Mouse (Mus musculus) midbrain, embryonic 10.5 days (tissue): ENCODE results near the gene Ece1. TPM values are rescaled to one million over a fixed set of nuclear protein-coding genes. Genes with fewer than 3 reads are reported as not detected.

Experiments
- DNase-seq: peaks from one replicate; pipeline ENCODE4 v3.0.0-alpha.2; 2017; ENCODE audit warnings: low spot score
- H3K27ac ChIP-seq: fragments of 300-500 bp; sonication (generic); replicated peaks from 2 replicates; pipeline ENCODE4 v1.5.1; 2016; ENCODE audit warnings: mild to moderate bottlenecking
- H3K27me3 ChIP-seq: fragments of 300-500 bp; sonication (generic); 2 replicates; pipeline ENCODE4 v1.6.1; 2016; ENCODE audit warnings: low read depth, mild to moderate bottlenecking; ENCODE audit not compliant: poor library complexity, severe bottlenecking
- H3K36me3 ChIP-seq: fragments of 300-500 bp; sonication (generic); 2 replicates; pipeline ENCODE4 v1.6.1; 2016; ENCODE audit warnings: mild to moderate bottlenecking, moderate library complexity
- H3K4me1 ChIP-seq: fragments of 300-500 bp; sonication (generic); 2 replicates; pipeline ENCODE4 v1.6.1; 2016
- H3K4me3 ChIP-seq: fragments of 300-500 bp; sonication (generic); 2 replicates; pipeline ENCODE4 v1.5.1; 2016; ENCODE audit warnings: mild to moderate bottlenecking, moderate library complexity
- H3K9me3 ChIP-seq: fragments of 300-500 bp; sonication (generic); replicated peaks from 2 replicates; pipeline ENCODE4 v1.6.1; 2016; ENCODE audit warnings: mild to moderate bottlenecking
- WGBS: fragments of 180-500 bp; shearing (Covaris S2); methylation state at CpG from one replicate; pipeline ENCODE4 v1.1.7; 2016; 5-methylcytosine and 5-hydroxymethylcytosine counted together
- polyA plus RNA-seq: library from polyadenylated mRNA; unstranded; fragments of >200 nt; fragmentation: Nextera tagmentation; extraction: Ambion mirVana; gene quantifications from 2 replicates; pipeline ENCODE4 v1.2.1, GENCODE M21; 2016

Ece1 gene
- polyA plus RNA-seq, 1 experiment from 2014 or later, result 31.6 TPM

DNA sequence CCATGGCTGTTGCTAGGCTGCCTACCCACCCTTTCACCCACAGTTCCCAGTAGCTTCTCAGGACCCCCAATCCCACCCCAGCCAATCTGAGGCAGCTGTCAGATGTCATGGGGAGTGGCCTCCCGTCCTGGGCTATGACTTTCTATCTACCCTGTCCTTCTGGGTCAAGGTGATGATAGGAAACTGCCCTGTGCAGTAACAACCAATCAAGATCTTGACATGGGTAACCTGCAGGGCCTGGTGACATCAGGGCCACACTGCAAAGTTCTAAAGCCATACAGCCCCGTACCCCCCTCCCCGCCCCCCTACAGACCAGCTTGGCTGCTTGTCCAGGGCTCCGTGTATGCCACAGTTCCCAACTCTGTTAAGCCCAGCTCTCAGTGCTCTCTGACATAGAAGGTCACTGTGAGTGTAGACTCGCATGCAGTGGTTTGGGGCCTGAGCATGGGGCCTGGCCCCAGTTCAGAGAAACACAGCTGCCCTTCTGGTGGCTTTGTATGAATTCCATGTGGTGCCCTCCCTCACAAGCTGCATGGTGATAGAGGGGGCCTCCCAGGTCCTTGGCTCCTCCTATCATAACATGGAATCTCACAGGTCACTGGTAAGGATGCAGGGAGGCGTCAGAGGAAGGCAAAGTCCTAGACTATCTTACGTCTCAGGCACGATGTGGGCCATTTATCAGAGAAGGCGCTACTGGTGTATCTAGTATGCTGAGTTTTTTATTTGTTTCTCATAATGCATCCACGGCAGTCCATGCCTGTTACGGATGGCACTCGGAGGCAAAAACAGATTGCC lies 65.9 kb downstream of the Ece1 start:
- DNase-seq, result no peak
- peaks cover 27% of the 10 kb centered on the region for H3K36me3 ChIP-seq
- H3K4me3 ChIP-seq, result no peak overlapping the region
- peaks cover 42% of the 10 kb centered on the region for H3K4me1 ChIP-seq
- H3K27ac ChIP-seq, result no peak overlapping the region; the same call in 1 of the 2 replicates
- H3K27me3 ChIP-seq, result no peaks in the 10 kb centered on the region
- H3K9me3 ChIP-seq, result no peaks in the 10 kb centered on the region
- WGBS, result 87% methylated on average over 12 of the region's 12 CpGs

DNA sequence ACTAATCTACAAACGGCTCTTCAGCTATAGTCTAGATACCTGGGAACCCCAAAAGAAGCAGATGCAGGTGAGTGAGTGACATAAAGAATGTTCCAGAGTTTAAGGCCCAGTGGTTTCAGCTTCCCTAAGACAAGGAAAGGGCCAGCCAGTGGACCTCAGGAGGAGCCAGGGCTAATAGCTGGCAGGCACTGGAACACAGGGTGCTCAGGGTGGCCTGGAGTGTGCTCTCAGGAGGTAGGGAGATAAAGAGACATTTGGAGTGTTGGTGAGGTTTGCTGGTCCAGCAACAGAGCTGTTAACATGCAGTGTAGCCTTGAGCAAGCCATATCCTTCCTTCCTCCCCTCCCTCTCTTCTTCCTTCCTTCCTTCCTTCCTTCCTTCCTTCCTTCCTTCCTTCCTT lies 66.8 kb downstream of the Ece1 start:
- Histone ChIP-seq H3K9me3 (no peaks in the 10 kb centered on the region), H3K4me3 (no peak overlapping the region), H3K4me1 (peaks cover 40% of the 10 kb centered on the region), H3K36me3 (peaks cover 27% of the 10 kb centered on the region), H3K27ac (no peak overlapping the region), H3K27me3 (no peaks in the 10 kb centered on the region)
- 81% methylated on average over 1 of the region's 1 CpGs for WGBS
- DNase-seq, result no peak

DNA sequence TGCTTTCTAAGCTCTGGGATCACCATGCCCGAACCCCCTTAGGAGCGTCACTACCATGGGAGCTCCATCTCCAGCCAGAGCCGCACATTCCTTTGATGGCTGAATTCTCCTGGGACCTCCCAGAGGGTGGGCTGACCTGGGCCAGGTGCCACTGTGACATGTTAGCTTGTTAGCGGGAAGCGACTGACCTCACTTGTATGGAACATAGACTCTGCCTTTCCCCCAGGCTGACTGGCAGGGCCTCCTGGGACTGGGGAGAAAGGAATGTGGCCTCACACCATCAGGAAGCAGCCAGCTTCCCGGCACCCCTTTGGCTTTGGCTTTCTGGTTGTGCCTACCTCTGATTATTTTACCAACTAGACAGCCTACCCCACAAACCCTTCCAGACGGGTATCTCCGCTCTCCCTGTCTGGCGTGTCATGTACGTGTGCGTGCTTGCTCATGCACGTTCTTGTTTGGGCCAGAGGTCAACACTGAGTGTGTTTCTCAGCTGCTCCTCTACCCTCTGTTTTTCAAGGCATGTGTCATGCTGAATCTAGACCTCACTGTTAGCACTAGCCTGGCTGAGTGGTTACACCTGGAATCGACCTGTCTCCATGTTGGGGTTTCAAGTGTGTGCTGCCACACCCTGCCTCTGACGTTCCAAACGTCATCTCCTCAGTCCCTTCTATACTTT lies 67.4 kb downstream of the Ece1 start:
- H3K4me1 ChIP-seq, result peaks cover 40% of the 10 kb centered on the region
- WGBS, result 80% methylated on average over 15 of the region's 15 CpGs

DNA sequence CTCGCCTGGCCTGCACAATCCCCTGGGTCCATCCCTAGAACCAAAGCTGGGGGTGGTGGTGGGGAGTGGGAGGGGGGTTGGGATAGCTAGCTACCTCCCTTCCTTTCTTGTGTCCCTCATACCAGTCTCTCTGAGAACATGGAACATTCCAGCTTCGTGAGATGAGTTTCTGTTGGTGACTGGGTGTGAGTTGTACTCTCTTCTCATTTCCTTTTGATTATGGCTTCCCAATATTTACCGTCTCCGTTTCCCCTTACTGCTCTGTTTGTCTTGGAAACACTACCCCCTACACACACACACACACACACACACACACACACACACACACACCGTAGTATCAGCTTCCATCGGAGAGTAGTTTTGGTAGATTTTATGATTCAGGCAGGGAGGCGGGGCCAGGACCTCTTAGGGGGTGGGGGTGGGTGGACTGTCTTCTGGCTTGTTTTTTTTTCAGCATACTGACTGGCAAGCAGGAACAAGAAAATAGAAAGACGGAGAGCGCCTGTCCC lies 68.5 kb downstream of the Ece1 start:
- no peak for DNase-seq
- WGBS, result 62% methylated on average over 9 of the region's 9 CpGs
- H3K9me3 ChIP-seq, result 0 out of 2 replicates have a peak, but pooled peaks cover 4% of the 10 kb centered on the region
- H3K27ac ChIP-seq, result peak overlapping the region; percentile 90
- H3K36me3 ChIP-seq, result peaks cover 40% of the 10 kb centered on the region
- H3K4me1 ChIP-seq, result peaks cover 40% of the 10 kb centered on the region
- 0 out of 2 replicates have a peak overlapping the region, but pooled peaks have one; percentile 18 for H3K4me3 ChIP-seq
- H3K27me3 ChIP-seq, result no peaks in the 10 kb centered on the region

More for the DNA sequence above, 67.4 kb downstream of the Ece1 start:
- H3K27ac ChIP-seq, result peak overlapping the region; percentile 90; the same call in 1 of the 2 replicates
- no peak overlapping the region for H3K4me3 ChIP-seq
- no peak for DNase-seq
- 0 out of 2 replicates have a peak, but pooled peaks cover 2% of the 10 kb centered on the region for H3K9me3 ChIP-seq
- peaks cover 30% of the 10 kb centered on the region for H3K36me3 ChIP-seq
- no peaks in the 10 kb centered on the region for H3K27me3 ChIP-seq

DNA sequence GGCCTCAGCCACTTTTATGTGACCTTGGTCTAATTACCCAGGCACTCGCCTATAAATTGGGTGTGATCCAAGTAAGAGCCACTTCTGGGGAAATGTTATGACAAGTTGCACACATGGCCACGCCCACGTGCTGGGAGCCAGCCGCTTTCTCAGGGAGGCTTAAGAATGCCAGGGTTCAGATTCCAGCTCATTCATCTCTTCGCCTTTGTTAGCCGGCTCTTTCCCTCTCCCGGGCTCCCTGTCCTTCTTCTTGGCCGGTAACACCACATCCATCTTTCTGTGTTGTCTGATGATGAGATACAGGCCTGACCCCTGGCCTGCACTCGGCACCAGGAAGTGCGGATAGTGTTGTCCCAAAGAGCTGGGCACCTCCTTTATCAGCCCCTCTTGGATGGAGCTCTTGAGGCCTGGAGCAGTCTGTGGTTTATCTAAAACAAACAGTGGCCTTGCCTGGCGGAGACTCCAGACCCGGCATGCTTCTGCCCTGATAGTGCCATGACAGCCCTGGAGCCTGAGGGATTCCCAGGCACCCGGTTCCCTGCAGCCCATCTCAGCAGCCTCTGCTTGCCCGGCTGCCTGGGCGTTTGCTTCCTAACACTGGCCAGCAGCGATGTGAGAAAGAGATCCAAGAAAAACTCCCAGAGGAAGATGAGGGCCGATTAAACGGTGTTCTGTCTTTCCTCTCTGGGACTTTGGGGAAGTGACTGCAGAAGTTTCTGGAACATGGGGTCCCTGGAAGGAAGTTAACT lies 69.1 kb downstream of the Ece1 start:
- DNase-seq, result peak; percentile 70
- WGBS, result 31% methylated on average over 18 of the region's 18 CpGs
- peak overlapping the region; percentile 90 for H3K27ac ChIP-seq
- 0 out of 2 replicates have a peak, but pooled peaks cover 4% of the 10 kb centered on the region for H3K9me3 ChIP-seq
- H3K4me3 ChIP-seq, result peak overlapping the region; percentile 18; the same call in 1 of the 2 replicates
- peaks cover 43% of the 10 kb centered on the region for H3K36me3 ChIP-seq
- no peaks in the 10 kb centered on the region for H3K27me3 ChIP-seq
- peaks cover 40% of the 10 kb centered on the region for H3K4me1 ChIP-seq

DNA sequence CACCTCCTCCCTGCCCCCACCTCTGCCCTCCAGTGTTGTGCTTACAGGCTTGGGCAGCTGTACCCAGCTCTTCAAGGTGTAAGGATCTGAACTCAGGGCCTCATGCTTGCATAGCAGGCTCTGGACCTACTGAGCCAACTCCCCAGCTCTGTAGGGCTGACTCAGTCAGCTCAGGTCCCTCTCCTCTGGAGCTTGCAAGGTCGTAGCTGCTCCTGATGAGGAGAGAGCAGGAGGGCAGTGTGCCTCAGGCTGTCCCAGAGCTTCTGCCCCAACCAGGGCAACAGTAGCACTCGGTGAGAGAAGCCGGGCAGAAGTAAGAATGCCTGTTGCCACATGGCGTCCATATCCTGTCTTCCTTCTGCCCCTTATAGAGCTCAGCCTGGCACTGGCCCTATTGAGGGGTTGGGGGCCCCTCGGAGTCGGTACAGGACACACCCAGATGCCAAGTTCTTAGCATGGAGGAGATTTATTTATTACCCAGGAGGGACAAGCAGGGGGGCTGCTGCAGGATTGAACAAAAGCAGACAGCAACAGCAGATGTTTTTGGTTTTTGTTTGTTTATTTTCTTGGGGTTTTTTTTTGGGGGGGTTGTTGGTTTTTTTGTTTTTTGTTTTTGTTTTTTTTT lies 70.6 kb downstream of the Ece1 start:
- H3K27ac ChIP-seq, result peak overlapping the region; percentile 59
- peaks cover 48% of the 10 kb centered on the region for H3K36me3 ChIP-seq
- H3K9me3 ChIP-seq, result 0 out of 2 replicates have a peak, but pooled peaks cover 4% of the 10 kb centered on the region
- WGBS, result 79% methylated on average over 6 of the region's 6 CpGs
- no peak overlapping the region for H3K4me3 ChIP-seq
- H3K27me3 ChIP-seq, result no peaks in the 10 kb centered on the region
- H3K4me1 ChIP-seq, result peaks cover 38% of the 10 kb centered on the region
- no peak for DNase-seq

DNA sequence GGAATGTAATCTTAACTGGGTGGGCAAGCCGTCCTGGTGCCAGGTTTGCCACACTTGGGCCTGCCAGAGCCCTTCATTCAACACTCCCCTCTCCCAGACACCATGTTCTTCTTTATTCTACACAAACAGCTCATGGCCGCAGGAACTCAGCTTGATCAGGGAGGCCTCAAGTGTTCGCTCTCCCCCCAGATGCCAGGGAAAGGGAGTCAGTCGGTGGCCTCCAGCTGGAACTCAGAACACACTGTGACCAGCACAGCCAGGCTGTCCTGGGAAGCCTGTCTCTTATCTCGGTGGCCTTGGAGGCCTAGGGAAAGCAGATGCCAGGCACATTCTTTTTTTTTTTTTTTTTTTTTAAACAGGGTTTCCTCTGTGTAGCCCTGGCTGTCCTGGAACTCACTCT lies 71.3 kb downstream of the Ece1 start:
- Histone ChIP-seq H3K4me3 (no peak overlapping the region), H3K27me3 (no peaks in the 10 kb centered on the region), H3K9me3 (0 out of 2 replicates have a peak, but pooled peaks cover 4% of the 10 kb centered on the region), H3K4me1 (peaks cover 34% of the 10 kb centered on the region), H3K27ac (0 out of 2 replicates have a peak overlapping the region, but pooled peaks have one; percentile 6), H3K36me3 (peaks cover 47% of the 10 kb centered on the region)
- DNase-seq, result no peak
- 88% methylated on average over 5 of the region's 5 CpGs for WGBS

DNA sequence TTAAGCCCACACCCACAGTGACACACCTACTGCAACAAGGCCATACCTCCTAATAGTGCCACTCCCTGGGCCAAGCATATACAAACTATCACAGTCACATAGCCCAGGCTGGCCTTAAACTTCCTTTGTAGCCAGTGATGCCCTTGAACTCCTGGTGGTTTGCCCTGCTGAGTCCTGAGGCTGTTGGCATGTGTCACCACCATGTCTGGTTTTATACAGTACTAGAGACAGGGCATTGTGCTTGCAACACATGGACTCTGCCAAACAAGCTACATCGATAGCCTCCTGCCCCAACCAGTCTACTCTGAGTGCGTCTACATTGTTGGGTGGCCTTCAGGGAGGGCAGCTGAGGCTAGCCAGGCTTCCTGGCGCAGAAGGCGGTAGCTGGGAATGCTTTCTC lies 74.1 kb downstream of the Ece1 start:
- H3K27ac ChIP-seq, result no peak overlapping the region
- no peak for DNase-seq
- peaks cover 70% of the 10 kb centered on the region for H3K36me3 ChIP-seq
- 0 out of 2 replicates have a peak, but pooled peaks cover 4% of the 10 kb centered on the region for H3K9me3 ChIP-seq
- 96% methylated on average over 4 of the region's 4 CpGs for WGBS
- H3K4me1 ChIP-seq, result peaks cover 20% of the 10 kb centered on the region
- no peak overlapping the region for H3K4me3 ChIP-seq
- no peaks in the 10 kb centered on the region for H3K27me3 ChIP-seq

DNA sequence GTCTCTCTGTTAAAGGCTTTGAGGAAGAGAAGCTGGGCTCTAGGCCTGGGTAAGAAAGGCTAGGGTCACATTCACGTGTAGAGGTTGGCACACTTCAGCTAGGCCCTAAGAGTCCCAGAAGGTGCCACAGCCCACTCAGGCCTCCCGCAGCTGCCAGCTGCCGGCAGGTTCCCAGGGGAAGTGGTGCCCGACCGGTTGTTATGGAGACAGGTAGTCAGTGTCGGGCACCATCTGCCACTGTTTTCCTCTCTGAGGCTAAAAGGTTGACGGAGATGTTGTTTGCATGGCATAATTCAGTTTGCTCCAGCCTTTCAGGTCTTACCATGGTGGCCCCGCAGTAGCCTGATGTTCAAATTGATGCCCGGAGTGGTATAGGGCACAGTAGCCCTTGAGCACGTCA lies 78.0 kb downstream of the Ece1 start:
- Histone ChIP-seq H3K9me3 (no peaks in the 10 kb centered on the region), H3K36me3 (peaks cover 77% of the 10 kb centered on the region), H3K4me1 (peaks cover 25% of the 10 kb centered on the region), H3K27ac (no peak overlapping the region), H3K4me3 (no peak overlapping the region), H3K27me3 (no peaks in the 10 kb centered on the region)
- DNase-seq, result no peak
- WGBS, result 94% methylated on average over 10 of the region's 10 CpGs

DNA sequence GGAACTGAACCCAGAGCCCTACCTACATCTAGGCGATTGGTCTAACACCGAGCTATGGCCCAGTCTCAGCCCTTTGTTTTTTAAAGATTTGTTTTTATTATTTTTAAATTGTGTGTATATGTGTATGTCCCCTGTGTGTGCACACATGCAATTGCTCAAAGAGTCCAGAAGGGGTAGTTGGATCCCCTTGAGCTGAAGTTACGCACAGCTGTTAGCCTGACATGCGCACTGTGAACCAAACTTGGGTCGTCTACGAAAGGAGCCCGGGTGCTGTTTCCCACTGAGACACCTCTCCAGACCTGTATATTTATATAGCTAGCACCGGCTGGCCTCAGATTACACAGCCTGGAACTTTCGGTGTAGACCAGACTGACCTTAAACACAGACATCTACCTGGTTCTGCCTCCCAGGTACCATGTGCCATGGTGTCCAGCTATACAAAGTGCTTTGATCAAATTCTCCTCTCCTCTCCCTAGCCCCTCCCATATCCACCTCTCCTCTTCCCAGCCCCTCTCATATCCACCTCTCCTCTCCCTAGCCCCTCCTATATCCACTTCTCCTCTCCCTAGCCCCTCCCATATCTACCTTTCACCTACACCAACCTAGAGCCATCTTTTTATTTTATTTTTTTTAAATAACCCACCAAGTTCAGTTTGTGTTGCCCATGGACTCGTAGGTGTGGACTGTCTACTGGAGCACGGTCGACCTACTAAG lies 79.3 kb downstream of the Ece1 start:
- WGBS, result 95% methylated on average over 12 of the region's 12 CpGs
- H3K36me3 ChIP-seq, result peaks cover 77% of the 10 kb centered on the region
- DNase-seq, result no peak

DNA sequence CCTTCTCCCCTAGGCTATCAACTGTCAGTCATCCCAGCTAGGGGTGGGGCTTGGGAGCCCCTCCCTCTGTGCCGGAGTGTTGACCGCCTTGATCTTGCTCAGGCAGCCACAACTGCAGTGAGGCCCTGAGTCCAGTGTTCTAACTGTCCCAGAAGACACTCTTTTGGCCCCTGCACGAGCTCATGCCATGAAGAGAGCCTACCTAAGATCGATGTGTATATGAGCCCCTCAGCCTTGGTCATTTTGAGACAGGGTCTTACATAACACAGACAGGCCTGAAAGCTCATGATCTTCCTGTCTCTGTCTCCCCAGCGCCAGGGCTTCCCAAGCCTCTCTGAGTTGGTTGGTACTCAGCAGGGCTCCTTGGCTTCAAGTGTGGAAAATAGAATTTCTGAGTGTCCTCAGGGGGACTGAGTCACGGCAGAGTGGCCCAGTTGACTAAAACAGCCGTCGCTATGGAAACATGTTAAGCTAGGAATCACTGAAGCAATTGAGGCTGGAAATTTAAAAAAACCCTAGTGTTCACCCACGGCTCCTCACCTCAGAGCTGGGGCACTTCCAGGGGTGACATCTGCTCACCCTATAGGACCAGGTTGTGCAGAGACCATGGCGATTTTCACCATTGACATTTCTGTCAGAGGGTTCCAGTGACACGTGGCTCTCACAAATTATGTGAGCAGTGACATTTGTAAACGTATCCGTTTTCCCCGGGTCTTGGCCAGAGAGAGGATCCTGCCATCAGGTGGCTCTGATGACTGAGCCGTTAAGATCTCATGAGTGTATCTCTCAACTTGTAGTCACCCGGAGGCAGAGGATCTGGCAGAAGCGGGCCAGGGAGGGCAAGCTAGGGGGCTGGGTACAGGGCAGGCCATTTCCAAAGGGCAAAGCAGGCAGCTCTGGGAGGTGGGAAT lies 80.1 kb downstream of the Ece1 start:
- Histone ChIP-seq H3K4me1 (peaks cover 25% of the 10 kb centered on the region), H3K27ac (no peak overlapping the region; the same call in 1 of the 2 replicates), H3K36me3 (peaks cover 69% of the 10 kb centered on the region), H3K27me3 (no peaks in the 10 kb centered on the region), H3K9me3 (no peaks in the 10 kb centered on the region), H3K4me3 (no peak overlapping the region)
- DNase-seq, result no peak
- 73% methylated on average over 17 of the region's 17 CpGs for WGBS

More for the DNA sequence above, 79.3 kb downstream of the Ece1 start:
- no peak overlapping the region; the same call in 1 of the 2 replicates for H3K27ac ChIP-seq
- no peak overlapping the region for H3K4me3 ChIP-seq
- H3K4me1 ChIP-seq, result peaks cover 25% of the 10 kb centered on the region
- no peaks in the 10 kb centered on the region for H3K9me3 ChIP-seq
- H3K27me3 ChIP-seq, result no peaks in the 10 kb centered on the region
